Mouse (Mus musculus): ENCODE measurements at regions not wholly inside any gene's neighbourhood (a gene's known extent, or its start where the extent isn't known, plus 50 kb on each side); places are given as distances from the start of the nearest gene placed in this dataset.

GRCm38 (mm10) chr7:71458104-71458754 lies 106.9 kb upstream of the Gm10295 start:
- TF ChIP-seq POLR2A (IDR thresholded peaks at IDR 0.05; ENCODE audit: low read depth, low read length), result no peak
- TF ChIP-seq CHD1 (IDR thresholded peaks at IDR 0.05; ENCODE audit: low read depth, low read length), result no peak
- TF ChIP-seq ZNF384 (IDR thresholded peaks at IDR 0.05; ENCODE audit: low read depth, low read length), result no peak
- no peak for TF ChIP-seq CTCF (conservative IDR thresholded peaks at IDR 0.05 in 1 of 2, IDR thresholded peaks at IDR 0.05 in 1 of 2; ENCODE audit: low read depth in 2 of 2, low read length in 2 of 2)
- TF ChIP-seq ETS1 (conservative IDR thresholded peaks at IDR 0.05; ENCODE audit: low read depth, low read length), result no peak

All from CH12.LX (cell line).